Mouse (Mus musculus): ENCODE data around the gene Mpv17l2. TPM values are rescaled to one million over a fixed set of nuclear protein-coding genes. Genes with fewer than 3 reads are reported as not detected.
A peak's percentile ranks its signal among the peaks of the same experiment; 100 is the strongest.

The Mpv17l2 gene
- polyA plus RNA-seq, 1 experiment from 2014 or later: 29.9 TPM

DNA sequence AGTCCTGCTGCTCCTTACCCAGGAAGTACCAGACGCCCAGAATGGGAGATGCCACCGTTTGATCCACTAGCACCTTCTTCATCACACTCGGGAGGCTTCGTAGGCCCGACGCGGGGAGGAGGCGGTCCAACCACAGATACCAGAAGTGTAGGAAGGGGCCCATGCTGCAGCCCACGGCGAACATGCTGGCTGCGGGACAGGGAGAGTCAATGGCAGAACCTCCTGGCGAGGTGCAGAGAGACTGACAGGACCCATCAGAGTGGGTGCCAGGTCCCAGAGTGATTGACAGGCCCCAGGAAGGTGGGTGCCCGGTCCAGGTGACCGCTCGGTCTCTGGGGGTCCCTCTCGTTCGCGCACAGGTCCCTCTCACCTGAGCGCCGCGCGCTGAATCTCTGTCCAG is 396 bp downstream of the Mpv17l2 start:
- WGBS: 2% methylated on average over 22 of the region's 22 CpGs
- H3K4me1 ChIP-seq: peaks cover 37% of the 10 kb centered on the region
- no peak for DNase-seq (ENCODE audit: low spot score)
- H3K4me3 ChIP-seq: peak overlapping the region; percentile 75
- no peaks in the 10 kb centered on the region for H3K9me3 ChIP-seq (replicated peaks)
- H3K27ac ChIP-seq: peak overlapping the region; percentile 82
- 0 out of 2 replicates have a peak, but pooled peaks cover 4% of the 10 kb centered on the region for H3K27me3 ChIP-seq (ENCODE audit: low read depth, poor library complexity, severe bottlenecking)
- peaks cover 33% of the 10 kb centered on the region for H3K36me3 ChIP-seq

DNA sequence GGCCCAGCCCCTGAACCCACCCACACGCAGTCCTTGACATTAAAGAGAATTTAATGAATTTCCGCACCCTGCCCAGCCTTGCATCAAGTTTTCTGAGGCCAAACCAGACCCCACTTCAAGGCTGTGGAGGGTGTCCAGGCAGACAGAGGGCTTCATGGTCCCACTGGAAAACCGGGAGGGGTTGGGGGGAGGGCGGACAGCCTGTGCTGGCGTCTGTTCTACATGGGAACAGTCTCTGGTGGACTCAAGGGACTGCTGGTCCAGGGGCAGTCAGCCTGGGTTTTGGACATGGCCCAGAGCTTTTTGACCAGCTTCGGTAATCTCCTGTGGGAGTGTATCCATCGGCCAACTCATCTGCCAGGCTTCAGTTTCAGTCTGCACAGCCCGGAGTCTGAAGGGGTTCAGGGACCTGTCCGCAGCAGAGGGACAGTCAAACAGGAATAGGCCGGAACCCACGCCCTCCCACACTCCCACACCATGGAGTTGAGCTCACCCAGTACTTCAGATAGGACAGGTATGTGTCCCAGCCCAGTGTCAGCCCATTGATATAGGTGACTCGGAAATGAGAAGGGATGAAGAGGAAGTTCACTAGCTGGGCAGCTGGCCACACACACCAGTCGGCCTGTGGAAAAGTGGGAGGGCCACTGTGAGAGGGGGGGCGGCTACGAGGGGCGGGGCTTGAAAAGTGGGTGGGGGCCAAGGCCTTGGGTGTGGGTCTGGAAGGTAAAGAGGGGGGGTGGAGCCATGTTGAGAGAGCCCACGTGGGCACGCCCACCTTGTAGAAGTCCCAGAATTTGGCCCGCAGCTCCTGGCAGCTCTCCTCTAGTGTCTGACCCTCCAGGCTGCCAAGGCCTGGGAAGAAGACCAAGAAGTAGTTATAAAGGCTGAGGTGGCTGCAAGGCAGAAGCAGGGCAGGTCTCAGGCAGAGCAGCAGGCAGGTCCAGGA is 1.9 kb downstream of the Mpv17l2 start:
- H3K36me3 ChIP-seq: peaks cover 30% of the 10 kb centered on the region
- H3K27me3 ChIP-seq (ENCODE audit: low read depth, poor library complexity, severe bottlenecking): 0 out of 2 replicates have a peak, but pooled peaks cover 4% of the 10 kb centered on the region
- H3K9me3 ChIP-seq (replicated peaks): no peaks in the 10 kb centered on the region
- H3K27ac ChIP-seq: no peak overlapping the region
- H3K4me1 ChIP-seq: peaks cover 51% of the 10 kb centered on the region
- no peak overlapping the region for H3K4me3 ChIP-seq
- 75% methylated on average over 19 of the region's 19 CpGs for WGBS
- no peak for DNase-seq (ENCODE audit: low spot score)

- Histone ChIP-seq H3K27me3 (ENCODE audit: low read depth, poor library complexity, severe bottlenecking) (0 out of 2 replicates have a peak, but pooled peaks cover 4% of the 10 kb centered on the region), H3K36me3 (peaks cover 30% of the 10 kb centered on the region), H3K4me3 (no peak overlapping the region), H3K4me1 (peaks cover 57% of the 10 kb centered on the region), H3K27ac (no peak overlapping the region), H3K9me3 (replicated peaks) (no peaks in the 10 kb centered on the region)
- WGBS: 91% methylated on average over 7 of the region's 7 CpGs
- no peak for DNase-seq (ENCODE audit: low spot score)
Measured at GRCm38 (mm10) chr8:70758308-70758615, 2.5 kb downstream of the Mpv17l2 start.

DNA sequence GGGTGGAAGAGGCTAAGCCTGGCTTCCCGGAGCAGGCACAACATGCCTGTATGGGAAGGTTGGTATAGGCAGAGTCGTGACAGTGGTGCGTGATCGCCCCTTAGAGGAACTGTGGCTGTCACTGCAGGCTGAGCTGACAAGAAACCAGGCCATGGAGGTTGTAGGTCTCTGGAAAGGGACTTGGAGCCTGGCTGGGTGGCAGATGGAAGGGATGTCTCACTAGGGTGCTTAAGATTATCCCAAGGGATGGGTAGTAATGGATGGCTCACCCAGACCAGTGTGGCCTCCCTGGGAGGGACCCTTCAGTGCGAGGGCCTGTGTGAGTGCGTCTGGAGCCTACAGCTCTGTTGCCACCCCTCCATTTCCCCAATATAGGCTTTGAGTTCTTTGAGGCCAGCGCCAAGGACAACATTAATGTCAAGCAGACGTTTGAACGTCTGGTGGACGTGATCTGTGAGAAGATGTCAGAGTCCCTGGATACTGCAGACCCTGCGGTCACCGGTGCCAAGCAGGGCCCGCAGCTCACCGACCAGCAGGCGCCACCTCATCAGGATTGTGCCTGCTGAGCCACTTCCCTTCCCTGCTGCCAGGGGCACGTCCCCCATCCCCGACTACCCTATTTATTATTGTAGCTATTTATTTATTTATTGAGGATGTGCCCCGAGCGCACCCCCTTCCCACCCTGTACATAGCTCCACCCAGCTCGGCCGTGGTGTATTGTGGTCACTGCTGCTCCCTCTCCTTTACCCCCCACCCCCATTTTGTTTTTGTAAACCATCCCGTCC is 3.0 kb downstream of the Mpv17l2 start:
- peaks cover 30% of the 10 kb centered on the region for H3K36me3 ChIP-seq
- WGBS: 75% methylated on average over 22 of the region's 22 CpGs
- H3K27ac ChIP-seq: no peak overlapping the region
- H3K9me3 ChIP-seq (replicated peaks): no peaks in the 10 kb centered on the region
- 0 out of 2 replicates have a peak, but pooled peaks cover 4% of the 10 kb centered on the region for H3K27me3 ChIP-seq (ENCODE audit: low read depth, poor library complexity, severe bottlenecking)
- H3K4me1 ChIP-seq: peaks cover 62% of the 10 kb centered on the region
- no peak overlapping the region for H3K4me3 ChIP-seq
- no peak for DNase-seq (ENCODE audit: low spot score)

GRCm38 (mm10) chr8:70756476-70757040 is 4.2 kb downstream of the Mpv17l2 start:
- Histone ChIP-seq H3K4me1 (peaks cover 68% of the 10 kb centered on the region), H3K4me3 (no peak overlapping the region), H3K27ac (no peak overlapping the region), H3K9me3 (replicated peaks) (no peaks in the 10 kb centered on the region), H3K27me3 (ENCODE audit: low read depth, poor library complexity, severe bottlenecking) (0 out of 2 replicates have a peak, but pooled peaks cover 4% of the 10 kb centered on the region), H3K36me3 (peaks cover 30% of the 10 kb centered on the region)
- DNase-seq (ENCODE audit: low spot score): no peak
- 92% methylated on average over 6 of the region's 6 CpGs for WGBS

- Histone ChIP-seq H3K9me3 (replicated peaks) (no peaks in the 10 kb centered on the region), H3K36me3 (peaks cover 30% of the 10 kb centered on the region), H3K27ac (no peak overlapping the region), H3K4me1 (peaks cover 61% of the 10 kb centered on the region), H3K4me3 (peak overlapping the region; percentile 71), H3K27me3 (ENCODE audit: low read depth, poor library complexity, severe bottlenecking) (0 out of 2 replicates have a peak, but pooled peaks cover 4% of the 10 kb centered on the region)
- WGBS: 87% methylated on average over 24 of the region's 24 CpGs
- no peak for DNase-seq (ENCODE audit: low spot score)
Measured at GRCm38 (mm10) chr8:70755661-70756475, 4.9 kb downstream of the Mpv17l2 start.

DNA sequence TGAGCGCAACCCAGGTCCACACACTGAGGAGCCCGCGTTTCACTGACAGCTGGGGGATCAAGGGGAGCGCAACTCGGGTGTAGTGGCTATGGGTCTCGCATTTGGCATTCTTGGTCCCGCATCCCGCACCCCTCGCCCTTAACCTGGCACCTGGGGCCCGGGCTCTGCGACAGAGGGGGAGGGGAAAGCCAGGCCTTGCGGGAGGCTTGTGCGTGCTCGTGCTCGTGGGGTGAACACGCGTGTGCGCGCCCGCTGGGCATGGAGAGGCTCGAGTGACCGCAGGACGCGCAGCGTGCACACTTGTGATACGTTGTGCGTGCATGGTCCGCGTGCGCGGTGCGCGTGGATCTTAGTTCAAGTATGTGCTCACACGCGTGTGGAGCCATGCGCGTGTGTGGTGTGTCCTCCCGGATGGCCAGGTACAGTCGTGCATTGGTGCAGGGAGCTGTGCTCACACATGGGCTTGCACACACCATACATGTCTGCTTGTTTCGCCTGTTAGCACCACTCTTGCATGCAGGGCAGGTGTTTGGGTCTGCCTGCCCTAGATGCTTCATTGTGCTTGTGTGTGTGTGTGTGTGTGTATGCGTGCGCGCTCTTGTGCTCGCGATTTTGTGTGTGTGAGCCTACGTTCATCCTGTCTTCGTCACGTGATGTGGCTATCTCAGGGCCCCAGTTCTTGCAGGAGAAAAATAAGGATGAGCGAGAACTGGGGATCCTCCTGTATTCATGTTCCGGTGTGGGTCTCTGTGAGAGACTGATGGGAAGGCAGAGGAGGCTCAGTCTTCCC is 5.7 kb downstream of the Mpv17l2 start:
- Histone ChIP-seq H3K27me3 (ENCODE audit: low read depth, poor library complexity, severe bottlenecking) (peaks cover 6% of the 10 kb centered on the region; the same call in 1 of the 2 replicates), H3K9me3 (replicated peaks) (no peaks in the 10 kb centered on the region), H3K4me3 (peak overlapping the region; percentile 71), H3K36me3 (peaks cover 30% of the 10 kb centered on the region), H3K27ac (peak overlapping the region; percentile 83), H3K4me1 (peaks cover 55% of the 10 kb centered on the region)
- peak; percentile 63 for DNase-seq (ENCODE audit: low spot score)
- WGBS: 19% methylated on average over 50 of the region's 50 CpGs

- WGBS: 8% methylated on average over 37 of the region's 37 CpGs
- DNase-seq (ENCODE audit: low spot score): peak; percentile 92
- H3K27ac ChIP-seq: peak within 1 kb of the TSS; percentile 83
- H3K36me3 ChIP-seq: peaks cover 30% of the 10 kb centered on the region
- peaks cover 47% of the 10 kb centered on the region for H3K4me1 ChIP-seq
- H3K4me3 ChIP-seq: peak within 1 kb of the TSS; percentile 71
- H3K27me3 ChIP-seq (ENCODE audit: low read depth, poor library complexity, severe bottlenecking): peaks cover 14% of the 10 kb centered on the region
- H3K9me3 ChIP-seq (replicated peaks): no peaks in the 10 kb centered on the region
Measured at GRCm38 (mm10) chr8:70754043-70754870, 6.5 kb downstream of the Mpv17l2 start, which contains the start of gene Rab3a. TSS of gene Rab3a (plus strand) at chr8:70754679.

GRCm38 (mm10) chr8:70753151-70753550 is 7.6 kb downstream of the Mpv17l2 start:
- no peaks in the 10 kb centered on the region for H3K9me3 ChIP-seq (replicated peaks)
- H3K4me3 ChIP-seq: peak overlapping the region; percentile 26
- H3K36me3 ChIP-seq: peaks cover 24% of the 10 kb centered on the region
- WGBS: 26% methylated on average over 21 of the region's 21 CpGs
- DNase-seq (ENCODE audit: low spot score): no peak
- H3K4me1 ChIP-seq: peaks cover 39% of the 10 kb centered on the region
- peaks cover 25% of the 10 kb centered on the region for H3K27me3 ChIP-seq (ENCODE audit: low read depth, poor library complexity, severe bottlenecking)
- H3K27ac ChIP-seq: peak overlapping the region; percentile 83

DNA sequence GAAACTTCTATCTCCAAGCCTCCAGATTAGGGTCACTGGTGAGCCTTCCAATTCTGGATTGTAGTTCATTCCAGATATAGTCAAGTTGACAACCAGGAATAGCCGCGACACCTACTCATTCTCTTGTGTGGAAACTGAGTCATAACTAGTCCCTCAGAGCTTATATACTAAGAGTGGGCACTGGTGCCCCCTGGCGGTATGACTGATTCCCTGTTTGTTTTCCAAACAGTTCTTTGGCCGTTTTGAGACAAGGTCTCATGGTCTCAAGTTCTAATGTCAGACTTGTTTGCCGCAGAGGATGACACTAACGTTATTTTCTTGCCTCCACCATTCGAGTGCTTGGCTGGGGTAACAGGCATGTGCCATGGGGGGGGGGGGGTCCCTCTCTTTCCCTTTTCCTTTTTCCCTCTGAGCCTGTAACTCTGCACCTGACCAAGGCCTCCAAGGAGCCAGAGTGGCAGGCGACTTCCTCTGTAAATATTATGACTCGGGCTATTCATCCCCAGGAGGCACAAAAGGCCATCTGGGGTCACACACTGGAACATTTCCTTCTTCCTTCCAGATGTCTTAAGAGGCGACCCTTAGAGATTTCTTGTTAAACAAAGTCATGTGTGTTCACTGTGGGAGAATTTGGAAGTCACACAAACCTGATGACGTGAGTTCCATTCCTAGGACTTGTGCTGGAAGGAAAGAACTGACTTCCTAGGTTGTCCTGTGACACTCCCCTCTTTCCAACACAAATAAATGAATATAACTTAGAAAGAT is 8.6 kb downstream of the Mpv17l2 start:
- Histone ChIP-seq H3K4me3 (no peak overlapping the region), H3K36me3 (peaks cover 14% of the 10 kb centered on the region), H3K9me3 (replicated peaks) (no peaks in the 10 kb centered on the region), H3K4me1 (peaks cover 39% of the 10 kb centered on the region), H3K27ac (0 out of 2 replicates have a peak overlapping the region, but pooled peaks have one; percentile 83), H3K27me3 (ENCODE audit: low read depth, poor library complexity, severe bottlenecking) (peaks cover 35% of the 10 kb centered on the region)
- 29% methylated on average over 11 of the region's 11 CpGs for WGBS
- peak; percentile 77 for DNase-seq (ENCODE audit: low spot score)

Measured in limb, embryonic 10.5 days (tissue).